Mouse (Mus musculus) lung, postnatal 4 days (tissue): ENCODE data around the gene Tsen34.
"Not testable (repeated sequence)": the region's sequence is repeated elsewhere in the genome, so short reads cannot be mapped to it uniquely, and the experiment has no call there.

ENCODE experiments used
- DNase-seq, 2 experiments: peaks; one replicate each; pipeline ENCODE4 v3.0.0; 2021

The Tsen34 gene

DNA sequence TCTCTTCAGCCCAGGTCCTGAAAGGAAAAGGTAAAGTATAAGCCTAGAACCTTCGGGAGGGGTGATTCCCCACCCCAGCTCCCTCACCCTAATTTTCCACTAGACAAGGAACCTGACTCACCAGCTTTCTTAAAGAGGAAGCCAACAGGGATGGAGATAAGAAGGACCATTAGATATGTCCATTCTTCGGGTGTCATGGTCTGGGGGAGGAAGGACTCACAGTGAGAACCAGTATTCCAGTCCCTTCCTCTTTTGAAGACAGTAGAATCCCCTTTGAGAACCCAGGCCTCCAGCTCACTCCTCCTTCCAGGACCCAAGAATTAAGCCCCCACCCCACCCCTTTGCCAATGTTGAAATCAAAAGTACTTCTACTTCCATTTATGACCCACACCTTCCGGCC lies 744 bp upstream of the Tsen34 start:
- no peak for DNase-seq

DNA sequence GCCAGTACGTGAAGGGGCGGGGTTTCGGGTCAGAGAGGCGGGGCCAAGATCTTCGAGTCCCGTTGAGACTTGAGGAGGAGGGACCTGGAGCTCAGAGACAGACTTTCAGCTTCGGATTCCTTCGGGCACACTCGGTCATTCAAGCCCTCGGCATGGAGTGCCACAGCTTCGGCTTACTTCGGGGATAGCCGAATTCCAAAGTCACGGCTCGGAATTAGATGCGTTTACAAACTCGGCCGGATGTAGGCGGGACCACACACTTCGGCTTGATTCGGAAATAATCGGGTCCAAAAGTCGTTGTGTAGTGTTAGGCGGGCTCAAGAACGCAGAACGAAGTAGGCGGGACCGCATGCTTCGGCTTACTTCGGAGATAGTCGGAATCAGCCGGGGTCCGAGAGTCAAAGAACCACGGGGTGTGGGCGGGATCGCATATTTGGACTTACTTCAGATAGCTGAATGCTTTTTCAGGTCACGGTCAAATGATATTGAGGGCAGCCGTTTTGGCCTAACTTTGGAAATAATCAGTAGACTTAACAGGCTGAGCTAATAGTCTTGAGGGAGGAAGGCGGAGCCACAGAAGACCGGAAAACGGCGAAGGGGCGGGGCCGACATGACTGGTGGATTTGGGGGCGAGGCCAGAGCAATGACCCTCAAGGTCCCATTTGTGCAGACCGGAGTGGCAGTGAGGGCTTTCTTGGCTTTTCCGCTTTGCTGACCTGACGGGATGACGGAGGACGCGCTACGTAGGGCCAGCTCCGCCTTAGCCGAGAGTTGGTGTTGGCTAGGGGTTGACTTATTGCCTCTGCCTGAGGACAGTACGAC lies 535 bp downstream of the Tsen34 start, which contains the start of gene Mboat7:
TSS of gene Mboat7 (minus strand) at position 537 of the 822 bp plus-strand sequence.
- peak; percentile 98 for DNase-seq

DNA sequence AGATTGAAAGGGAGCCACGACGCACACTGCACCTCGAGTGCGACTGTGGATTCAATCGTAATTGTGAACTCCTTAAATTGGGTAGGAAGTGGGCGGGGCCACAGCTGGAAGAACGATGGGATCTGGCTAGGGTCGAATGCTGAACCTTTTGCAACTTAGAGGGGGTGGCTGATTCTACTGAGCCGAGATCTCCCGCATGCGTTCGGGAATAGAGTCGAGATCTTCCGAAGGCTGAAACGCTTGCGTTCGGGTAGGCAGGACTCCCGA lies 1.1 kb downstream of the Tsen34 start:
- no peak for DNase-seq

DNA sequence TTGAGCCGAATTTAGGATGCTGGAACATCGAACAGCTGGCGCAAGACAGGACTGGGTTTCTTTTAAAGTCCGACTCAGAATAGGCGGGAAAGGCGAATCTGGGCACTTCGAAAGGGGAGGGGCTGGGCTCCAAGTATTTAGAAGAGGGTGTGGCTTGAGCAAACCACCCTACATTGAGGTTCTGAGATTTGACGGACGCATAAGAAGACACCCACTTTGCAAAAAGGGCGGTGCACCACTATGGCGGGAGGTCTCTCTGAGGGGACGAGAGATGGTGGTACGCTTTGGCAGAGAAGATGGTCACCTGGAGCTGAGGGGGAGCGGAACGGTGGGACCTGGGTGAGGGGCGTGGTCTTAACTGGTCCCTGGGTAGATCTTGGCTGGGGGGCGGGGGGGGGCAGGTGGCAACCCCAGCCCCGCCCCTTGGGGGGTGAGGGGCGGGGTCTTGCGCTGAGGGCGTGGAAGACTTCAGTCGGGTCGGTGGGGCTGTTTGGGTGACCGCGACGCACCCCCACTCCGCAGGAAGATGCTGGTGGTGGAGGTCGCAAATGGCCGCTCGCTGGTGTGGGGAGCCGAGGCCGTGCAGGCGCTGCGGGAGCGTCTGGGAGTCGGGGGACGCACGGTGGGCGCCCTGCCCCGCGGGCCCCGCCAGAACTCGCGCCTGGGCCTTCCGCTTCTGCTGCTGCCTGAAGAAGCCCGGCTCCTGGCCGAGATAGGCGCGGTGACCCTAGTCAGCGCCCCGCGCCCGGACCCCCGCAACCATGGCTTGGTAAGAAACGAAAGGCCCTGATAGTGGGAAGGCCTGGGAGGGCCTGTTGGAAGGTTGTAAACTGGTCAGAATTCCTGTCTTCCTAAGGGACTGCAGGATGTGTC lies 1.6 kb downstream of the Tsen34 start:
- peak; percentile 84 to 87 for DNase-seq

DNA sequence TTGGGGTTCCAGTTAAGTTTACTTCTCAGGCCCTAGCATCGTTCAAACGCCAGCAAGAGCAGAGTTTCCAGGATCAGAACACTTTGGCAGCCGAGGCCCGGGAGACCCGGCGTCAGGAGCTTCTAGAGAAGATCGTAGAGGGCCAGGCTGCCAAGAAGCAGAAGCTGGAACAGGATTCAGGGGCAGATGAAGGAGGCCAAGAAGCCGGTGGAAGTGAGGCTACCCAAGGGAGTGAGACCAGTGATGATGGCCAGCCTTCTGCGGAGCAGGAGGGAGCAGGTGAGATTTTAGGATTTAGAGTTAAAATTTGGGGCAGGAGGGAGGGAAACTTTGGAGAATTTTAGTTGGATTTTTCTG lies 2.3 kb downstream of the Tsen34 start:
- not testable (repeated sequence) for DNase-seq

DNA sequence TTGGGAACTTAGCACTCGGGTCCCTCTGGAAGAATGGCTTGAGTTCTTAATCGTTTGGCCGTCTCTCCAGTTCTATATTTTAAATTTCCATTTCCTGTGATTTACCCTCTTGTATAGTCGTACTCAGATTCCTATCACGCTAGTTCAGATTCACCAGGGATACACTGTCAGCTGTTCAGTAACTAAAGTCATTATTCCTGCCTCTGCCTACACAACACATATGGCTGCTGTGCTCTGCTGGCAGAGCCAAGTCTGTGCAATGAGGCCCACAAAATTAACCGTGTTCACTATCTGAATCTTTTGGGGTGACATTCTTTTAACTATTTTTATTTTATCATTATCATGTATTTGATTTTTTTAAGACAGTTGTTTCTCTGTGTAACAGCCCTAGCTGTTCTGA lies 5.8 kb downstream of the Tsen34 start:
- no peak for DNase-seq

DNA sequence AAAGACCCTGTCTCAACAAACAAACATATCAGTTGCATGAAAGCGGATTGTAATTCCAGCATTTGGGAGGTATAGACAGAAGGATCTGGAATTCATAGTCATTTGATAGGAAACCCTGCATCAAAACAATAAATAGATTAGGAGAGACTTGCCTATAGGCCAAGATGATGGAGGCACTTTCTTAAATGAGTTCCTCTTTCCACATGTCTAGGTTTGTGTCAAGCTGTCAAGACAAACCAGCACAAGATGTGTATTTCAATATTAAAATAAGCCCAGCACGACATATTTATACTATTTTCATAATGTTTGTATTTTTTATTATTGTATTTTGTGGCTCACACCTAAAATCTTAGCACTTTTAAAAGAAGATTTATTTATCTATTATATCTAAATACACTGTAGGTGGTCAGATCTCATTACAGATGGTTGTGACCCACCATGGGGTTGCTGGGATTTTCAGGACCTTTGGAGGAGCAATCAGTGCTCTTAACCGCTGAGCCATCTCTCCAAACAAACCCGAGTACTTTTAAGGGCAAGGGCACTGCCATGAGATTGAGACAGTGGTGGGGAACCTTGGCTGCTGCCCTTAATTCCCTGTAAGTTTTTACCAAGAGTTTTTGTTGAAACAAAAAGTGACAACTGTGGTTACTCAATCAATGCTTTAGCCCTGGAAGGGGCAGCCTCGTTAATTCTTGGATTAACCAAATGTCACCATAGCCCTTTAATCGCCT lies 10.7 kb downstream of the Tsen34 start:
- DNase-seq, result no peak

DNA sequence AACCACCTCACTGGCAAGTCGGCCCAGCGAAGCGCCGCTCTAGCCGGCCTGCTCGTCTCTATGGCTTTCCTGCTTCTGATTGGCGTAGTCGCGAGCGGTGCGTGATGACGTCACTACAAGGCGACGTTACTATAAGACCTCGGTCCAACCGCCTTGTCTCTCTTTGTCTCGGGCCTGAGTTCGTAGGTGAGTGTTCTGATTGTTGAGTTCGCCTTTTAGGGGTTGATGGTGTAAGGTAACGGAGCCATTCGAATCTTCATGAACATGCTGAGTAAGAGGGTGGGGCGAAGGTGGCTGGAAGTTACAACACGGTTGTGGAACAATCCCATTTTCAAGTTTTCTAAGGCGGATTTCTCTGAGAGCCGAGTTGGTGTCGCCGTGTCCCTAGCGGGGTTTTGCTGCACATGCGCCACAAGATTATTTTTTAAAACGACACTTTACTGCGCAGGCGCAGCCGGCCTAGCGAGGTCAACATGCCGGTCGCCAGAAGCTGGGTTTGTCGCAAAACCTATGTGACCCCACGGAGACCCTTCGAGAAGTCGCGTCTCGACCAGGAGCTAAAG lies 11.3 kb downstream of the Tsen34 start, which contains the start of gene Rps9:
TSS of gene Rps9 (plus strand) at position 115 of the 563 bp plus-strand sequence.
- DNase-seq, result peak; percentile 96 to 97

DNA sequence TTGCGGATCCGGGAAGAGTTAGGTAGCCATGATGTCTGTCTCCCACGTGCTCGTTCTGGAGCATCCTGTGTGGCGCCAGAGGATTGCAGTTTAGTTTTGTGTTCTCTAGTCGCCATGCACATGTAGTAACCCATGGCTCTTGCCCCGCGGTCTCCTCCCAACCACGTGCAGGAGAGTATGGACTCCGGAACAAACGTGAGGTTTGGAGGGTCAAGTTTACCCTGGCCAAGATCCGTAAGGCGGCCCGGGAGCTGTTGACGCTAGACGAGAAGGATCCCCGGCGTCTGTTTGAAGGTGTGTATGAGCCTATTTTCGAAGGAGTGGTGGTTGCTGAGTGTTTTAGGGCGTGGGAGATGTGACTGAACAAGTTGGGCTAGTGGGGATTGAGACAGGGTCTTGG lies 11.8 kb downstream of the Tsen34 start:
- no peak for DNase-seq

DNA sequence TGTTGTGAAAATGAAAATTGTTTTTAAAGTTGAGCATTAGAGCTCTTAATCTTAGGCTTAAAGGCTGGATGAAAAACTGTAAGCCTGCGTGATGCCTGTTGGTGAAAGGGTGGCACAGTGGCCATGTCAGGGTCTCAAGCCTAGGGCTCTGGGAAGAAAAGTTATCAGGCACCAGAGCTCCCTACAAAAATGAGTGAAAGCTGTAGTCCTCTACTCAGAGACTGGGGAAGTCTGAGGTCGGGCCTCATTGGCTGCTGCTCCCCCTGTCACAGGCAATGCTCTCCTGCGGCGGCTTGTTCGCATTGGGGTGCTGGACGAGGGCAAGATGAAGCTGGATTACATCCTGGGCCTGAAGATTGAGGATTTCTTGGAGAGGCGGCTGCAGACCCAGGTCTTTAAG lies 12.8 kb downstream of the Tsen34 start:
- DNase-seq, result peak in 1 of 2 experiments; percentile 20

DNA sequence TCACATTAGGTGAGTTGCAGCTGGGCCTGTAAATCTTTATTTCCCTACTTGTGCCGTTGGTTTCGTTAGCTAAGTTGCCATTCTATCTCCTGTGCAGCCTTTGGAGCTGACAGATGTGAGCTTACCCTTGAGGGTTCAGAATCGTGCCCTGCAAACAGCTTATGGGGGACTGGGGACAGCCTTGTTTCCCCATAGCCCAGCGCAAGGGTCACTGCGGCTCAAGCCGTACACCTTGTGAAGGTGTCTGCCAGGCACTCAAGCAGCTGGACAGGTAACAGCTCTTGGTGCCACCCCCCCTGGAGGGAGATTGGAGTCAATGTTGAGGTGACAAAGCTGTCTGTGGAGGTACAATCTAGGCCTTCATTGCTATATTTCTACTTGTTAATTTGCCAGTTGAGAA lies 13.2 kb downstream of the Tsen34 start:
- no peak for DNase-seq

DNA sequence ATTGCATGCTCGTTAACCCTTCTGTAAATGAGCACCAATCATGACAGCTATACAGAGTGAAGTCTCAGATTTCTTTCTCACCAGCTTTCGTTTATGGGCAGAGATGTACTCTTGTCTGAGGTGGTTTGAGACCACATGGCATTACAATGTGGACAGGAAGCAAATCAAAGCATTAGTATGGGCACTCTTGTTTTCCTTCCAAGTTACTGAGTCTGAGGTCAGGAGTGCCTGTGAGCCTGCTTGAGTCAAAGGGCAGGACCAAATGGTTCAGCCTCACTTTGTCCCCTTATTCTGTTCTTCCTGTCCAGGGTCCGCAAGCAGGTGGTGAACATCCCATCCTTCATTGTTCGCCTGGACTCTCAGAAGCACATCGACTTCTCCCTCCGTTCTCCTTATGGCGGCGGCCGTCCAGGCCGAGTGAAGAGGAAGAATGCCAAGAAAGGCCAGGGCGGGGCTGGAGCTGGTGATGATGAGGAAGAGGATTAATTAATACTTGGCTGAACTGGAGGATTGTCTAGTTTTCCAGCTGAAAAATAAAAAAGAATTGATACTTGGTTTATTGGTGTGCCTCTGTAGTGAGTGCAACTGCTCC lies 13.8 kb downstream of the Tsen34 start:
- DNase-seq, result peak in 1 of 2 experiments; percentile 23

DNA sequence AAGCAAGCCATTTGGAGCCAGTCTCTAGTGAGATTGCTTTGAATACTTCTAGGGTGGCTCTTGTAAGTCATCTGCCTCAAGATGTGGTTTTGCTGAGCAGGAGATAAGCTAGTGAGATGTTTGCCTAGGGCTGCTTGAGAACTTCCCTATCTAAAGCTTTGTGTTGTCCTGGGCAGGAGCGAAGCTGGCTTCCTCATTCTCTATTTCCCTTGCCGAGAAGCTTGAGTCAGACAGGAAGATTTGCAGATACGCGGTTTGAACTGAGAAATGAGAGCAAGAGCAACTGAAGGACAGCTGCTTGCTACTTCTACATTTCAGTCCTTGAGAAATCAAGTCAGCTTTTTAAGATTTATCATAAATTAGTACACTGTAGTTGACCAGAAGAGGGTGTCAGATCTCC lies 14.4 kb downstream of the Tsen34 start:
- peak in 1 of 2 experiments; percentile 46 for DNase-seq

DNA sequence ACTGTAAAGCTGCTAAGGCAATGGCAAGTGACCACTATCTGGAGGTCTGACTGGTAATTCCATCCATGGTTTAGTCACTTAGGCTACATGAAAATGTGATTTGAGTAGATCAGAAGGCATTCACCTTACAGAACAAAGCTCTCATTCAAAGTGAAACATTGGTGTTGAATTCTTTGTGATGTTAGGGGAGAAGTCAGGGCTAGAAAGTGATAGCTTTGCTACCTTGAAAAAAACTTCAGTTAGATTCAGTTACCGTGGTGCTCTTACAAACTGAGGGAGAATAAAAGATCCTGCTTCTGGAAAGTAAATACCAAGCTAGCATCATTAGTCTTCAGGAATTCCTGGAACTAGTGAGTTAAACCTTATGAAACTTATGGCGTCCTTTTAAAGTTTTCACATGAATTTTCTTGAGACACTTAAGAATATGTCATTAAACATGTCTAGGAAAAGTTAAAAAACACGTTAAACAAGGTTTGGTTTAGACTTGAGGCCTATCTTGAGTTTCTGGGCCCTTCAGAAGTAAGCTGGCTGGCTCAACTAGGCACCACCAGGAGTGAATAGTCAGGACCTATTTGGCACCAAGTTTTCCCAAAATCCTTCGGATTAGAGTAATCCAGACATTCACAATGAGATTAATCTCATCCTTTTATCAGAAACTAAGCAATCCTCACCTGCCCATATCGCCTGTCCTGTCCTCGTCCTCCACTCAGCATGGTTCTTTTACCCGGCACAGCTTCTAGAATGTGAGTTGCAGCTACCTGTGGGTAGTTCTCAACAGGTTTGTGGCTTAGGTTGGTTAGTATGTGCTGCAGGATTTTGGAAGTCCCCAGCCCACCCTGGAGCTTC lies 15.1 kb downstream of the Tsen34 start:
- DNase-seq, result no peak

DNA sequence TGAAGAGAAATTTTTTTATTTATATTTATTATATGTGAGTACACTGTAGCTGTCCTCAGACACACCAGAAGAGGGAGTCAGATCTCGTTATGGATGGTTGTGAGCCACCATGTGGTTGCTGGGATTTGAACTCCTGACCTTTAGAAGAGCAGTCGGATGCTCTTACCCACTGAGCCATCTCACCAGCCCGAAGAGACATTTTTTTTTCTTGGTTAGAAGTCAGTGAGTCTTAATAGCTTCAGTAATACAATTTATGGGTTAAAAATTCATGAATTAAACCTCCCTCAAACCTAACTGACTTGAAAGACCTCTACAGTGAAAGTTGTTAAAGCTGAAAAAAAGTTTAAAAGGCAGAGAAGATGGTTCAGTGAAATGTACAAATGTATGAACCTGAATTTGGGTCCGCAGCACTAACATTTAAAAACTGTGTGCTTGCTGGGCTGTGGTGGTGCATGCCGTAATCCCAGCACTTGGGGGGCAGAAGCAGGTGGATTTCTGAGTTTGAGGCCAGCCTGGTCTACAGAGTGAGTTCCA lies 15.9 kb downstream of the Tsen34 start:
- not testable (repeated sequence) for DNase-seq

DNA sequence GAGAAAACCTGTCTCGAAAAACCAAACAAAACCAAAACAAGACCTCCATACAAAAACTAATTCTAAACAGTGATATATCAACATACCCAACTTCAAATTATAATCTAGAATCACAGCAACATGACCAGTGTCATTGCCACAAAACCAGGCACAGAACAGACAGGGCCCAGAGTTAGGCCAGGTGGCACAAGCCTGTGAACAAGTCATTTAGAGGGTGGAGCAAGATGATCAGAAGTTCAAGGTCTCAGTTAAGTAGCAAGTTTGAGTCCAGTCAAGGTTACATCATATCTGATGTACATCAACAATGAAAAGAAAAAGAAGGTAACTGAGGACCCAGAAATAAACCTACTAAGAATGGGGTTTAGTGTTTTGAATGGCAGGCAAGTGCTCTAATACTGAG lies 16.3 kb downstream of the Tsen34 start:
- DNase-seq, result no peak

DNA sequence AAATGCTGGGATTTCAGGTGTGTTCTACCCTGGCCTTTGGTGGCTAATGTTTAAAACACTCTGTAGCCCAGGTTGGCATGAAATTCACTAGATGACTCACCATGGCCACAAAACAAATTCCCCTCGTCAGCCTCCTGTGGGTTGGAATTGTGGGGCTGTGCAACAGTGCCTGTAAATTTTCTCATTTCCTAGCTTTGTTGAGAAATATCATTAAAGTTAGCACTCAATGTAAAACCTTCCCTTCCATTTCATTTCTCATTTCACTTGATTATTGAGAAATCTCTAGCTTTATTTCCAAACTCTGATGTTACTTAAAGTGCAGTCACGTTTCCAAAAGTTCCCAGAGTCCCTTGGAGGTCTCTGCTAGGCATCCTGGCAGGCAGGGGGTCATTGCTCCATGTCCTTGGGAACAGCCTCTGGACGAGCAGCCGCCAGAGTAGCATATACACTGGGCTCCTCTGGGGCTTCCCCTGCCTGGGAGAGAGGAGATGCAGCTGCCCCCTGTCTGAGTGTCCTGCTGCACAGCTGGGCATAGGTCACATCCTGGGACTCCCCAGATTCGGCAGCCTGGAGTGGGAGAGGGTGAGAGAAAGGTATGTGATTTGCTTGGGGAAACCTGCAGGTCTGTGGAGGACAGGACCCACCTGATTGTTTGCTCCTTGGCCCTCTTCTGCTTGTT lies 19.7 kb downstream of the Tsen34 start:
- peak in 1 of 2 experiments; percentile 53 for DNase-seq

DNA sequence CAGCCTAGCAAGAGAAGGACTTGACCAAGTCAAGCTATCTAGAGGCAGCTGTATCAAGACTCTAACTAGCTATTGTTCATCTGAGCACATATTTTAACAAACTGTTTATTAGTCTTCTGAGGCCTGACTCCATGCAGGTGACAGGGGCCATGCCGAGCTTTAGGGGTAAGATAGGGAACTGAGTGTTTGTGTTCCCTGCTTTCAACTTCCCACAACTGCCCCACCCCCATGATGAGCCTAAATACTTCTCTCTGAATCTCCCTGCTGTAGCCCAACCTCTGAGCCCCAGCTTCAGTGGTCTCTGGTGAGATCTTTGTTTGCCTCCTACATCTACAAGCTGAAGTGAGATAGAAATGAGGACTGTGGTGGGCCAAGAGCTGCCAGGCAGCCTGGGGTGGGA lies 22.6 kb downstream of the Tsen34 start:
- DNase-seq, result no peak

DNA sequence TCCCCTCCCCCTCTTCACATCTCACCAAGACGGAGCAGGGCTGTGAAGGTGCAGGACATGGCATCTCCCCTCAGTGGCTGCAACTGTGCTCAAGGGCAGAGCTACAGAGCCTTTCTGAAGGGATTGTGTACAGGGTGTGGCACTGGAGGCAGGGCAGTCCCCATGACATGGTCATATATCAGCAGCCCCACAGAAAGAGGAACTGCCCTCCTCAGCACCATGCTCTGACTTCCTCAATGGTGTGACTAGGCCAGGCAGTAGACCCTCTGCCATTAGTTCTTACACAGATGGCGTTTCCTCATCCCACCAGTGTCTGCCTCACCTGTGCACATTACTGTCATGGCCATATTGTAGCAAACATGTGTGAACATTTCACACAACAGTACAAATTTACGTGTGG lies 27.6 kb downstream of the Tsen34 start, which contains the start of gene Pirb:
TSS of gene Pirb (minus strand) at position 124 of the 400 bp plus-strand sequence.
- not testable (repeated sequence) for DNase-seq

DNA sequence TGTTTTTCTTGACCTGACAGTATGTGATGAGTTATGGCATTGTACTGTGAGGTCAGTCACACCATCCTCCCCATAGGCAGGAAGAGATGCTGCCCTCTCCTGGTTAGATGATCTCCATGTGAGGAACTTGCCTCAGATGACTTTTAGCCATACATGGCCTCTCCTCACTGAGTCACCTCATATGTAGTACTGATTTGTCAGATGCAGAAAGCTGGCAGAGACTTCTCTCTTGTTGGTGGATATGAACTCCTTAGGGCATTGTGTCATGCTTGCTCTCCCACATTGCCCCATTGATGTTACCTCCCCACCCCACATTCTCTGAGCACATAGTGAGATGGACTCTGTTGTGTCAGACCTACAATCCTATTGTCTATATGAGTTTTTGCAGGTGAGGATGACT lies 32.8 kb downstream of the Tsen34 start:
- not testable (repeated sequence) for DNase-seq

DNA sequence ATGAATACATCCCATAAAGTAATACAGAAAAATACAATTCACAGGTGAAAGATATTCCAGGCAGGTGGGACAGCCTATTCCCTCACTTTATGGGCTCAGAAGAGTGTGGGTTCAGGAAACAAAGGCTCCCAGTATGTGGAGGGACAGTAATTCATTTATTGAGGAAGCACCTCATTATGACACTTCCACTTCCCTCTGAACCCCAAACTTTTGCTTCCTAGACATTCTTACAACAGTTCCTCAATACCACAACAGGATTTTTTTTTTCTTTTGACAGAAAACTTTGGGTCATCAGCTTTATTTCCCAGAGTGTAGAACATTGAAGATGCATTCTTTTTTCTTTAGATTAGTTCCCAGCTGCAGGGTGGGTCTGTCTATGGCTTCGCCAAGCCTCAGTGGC lies 40.0 kb downstream of the Tsen34 start:
- not testable (repeated sequence) for DNase-seq
